Mouse (Mus musculus) C2C12 (cell line): ENCODE data around the gene Cse1l. TPM values are rescaled to one million over a fixed set of nuclear protein-coding genes. Genes with fewer than 3 reads are reported as not detected.

Experiments
- H3K27me3 ChIP-seq: one replicate; pipeline ENCODE4 v1.6.1; 2011; ENCODE audit not compliant: control insufficient read depth, insufficient read depth, insufficient read length
- H3K36me3 ChIP-seq: one replicate; pipeline ENCODE4 v1.6.1; 2011; ENCODE audit not compliant: control insufficient read depth, insufficient read depth
- H3K4me3 ChIP-seq: one replicate; pipeline ENCODE4 v1.5.1; 2011; ENCODE audit warnings: mild to moderate bottlenecking, control low read depth; ENCODE audit not compliant: poor library complexity, insufficient read depth, severe bottlenecking
- H3K79me2 ChIP-seq: one replicate; pipeline ENCODE4 v1.6.1; 2011; ENCODE audit not compliant: control insufficient read depth, insufficient read depth
- H3K79me3 ChIP-seq: one replicate; pipeline ENCODE4 v1.6.1; 2011; ENCODE audit warnings: low read depth, control low read depth
- H3ac ChIP-seq: one replicate; pipeline ENCODE3; 2011; ENCODE audit warnings: low read depth; ENCODE audit not compliant: control insufficient read depth, insufficient read length
- CEBPB ChIP-seq: IDR thresholded peaks from one replicate; pipeline ENCODE4 v1.6.1; 2011; ENCODE audit warnings: low read depth, mild to moderate bottlenecking, control low read depth, moderate library complexity
- CTCF ChIP-seq: IDR thresholded peaks from one replicate; pipeline ENCODE4 v1.5.1; 2011; ENCODE audit not compliant: control insufficient read depth, insufficient read depth, insufficient read length
- FOSL1 ChIP-seq: IDR thresholded peaks from one replicate; pipeline ENCODE4 v1.8.0; 2011; ENCODE audit warnings: mild to moderate bottlenecking, low read length; ENCODE audit not compliant: poor library complexity, insufficient read depth, severe bottlenecking
- MAX ChIP-seq: IDR thresholded peaks from one replicate; pipeline ENCODE4 v1.6.1; 2011; ENCODE audit warnings: mild to moderate bottlenecking, control low read depth
- MYOD1 ChIP-seq: IDR thresholded peaks from one replicate; pipeline ENCODE4 v1.6.1; 2011; ENCODE audit warnings: low read depth; ENCODE audit not compliant: control insufficient read depth, insufficient read length
- MYOG ChIP-seq: IDR thresholded peaks from one replicate; pipeline ENCODE4 v1.6.1; 2011; ENCODE audit not compliant: control insufficient read depth, insufficient read length; ENCODE audit errors: extremely low read depth
- USF1 ChIP-seq: IDR thresholded peaks from one replicate; pipeline ENCODE4 v1.6.1; 2011; ENCODE audit warnings: low read depth, mild to moderate bottlenecking, control low read depth, moderate library complexity
- polyA plus RNA-seq: library from polyadenylated mRNA; unstranded; fragments of >200 nt; fragmentation: generic; extraction: Trizol; gene quantifications from one replicate; pipeline ENCODE4 v1.2.1, GENCODE M21; 2012; ENCODE audit warnings: missing spikeins

Cse1l gene
- polyA plus RNA-seq, 1 experiment, result 41.5 TPM

- TF ChIP-seq CEBPB (no peak), MAX (no peak), FOSL1 (no peak), MYOD1 (no peak)
- no peak overlapping the region for H3K4me3 ChIP-seq
- no peaks in the 10 kb centered on the region for H3K79me2 ChIP-seq
- no peaks in the 10 kb centered on the region for H3K27me3 ChIP-seq
- no peak overlapping the region for H3ac ChIP-seq
- peaks cover 27% of the 10 kb centered on the region for H3K36me3 ChIP-seq
- no peaks in the 10 kb centered on the region for H3K79me3 ChIP-seq
Measured at GRCm38 (mm10) chr2:166892158-166892680, 13.6 kb upstream of the Cse1l start.

- Histone ChIP-seq H3K36me3 (peaks cover 27% of the 10 kb centered on the region), H3ac (no peak overlapping the region), H3K4me3 (no peak overlapping the region), H3K79me3 (no peaks in the 10 kb centered on the region), H3K27me3 (no peaks in the 10 kb centered on the region), H3K79me2 (no peaks in the 10 kb centered on the region)
- TF ChIP-seq MYOG (no peak), FOSL1 (no peak), CEBPB (no peak), CTCF (no peak), MAX (no peak), MYOD1 (no peak), USF1 (no peak)
Measured at GRCm38 (mm10) chr2:166893036-166893435, 12.8 kb upstream of the Cse1l start.

GRCm38 (mm10) chr2:166896368-166896767 is 9.5 kb upstream of the Cse1l start:
- H3K79me3 ChIP-seq, result no peaks in the 10 kb centered on the region
- H3K79me2 ChIP-seq, result no peaks in the 10 kb centered on the region
- H3K36me3 ChIP-seq, result peaks cover 26% of the 10 kb centered on the region
- no peaks in the 10 kb centered on the region for H3K27me3 ChIP-seq
- H3ac ChIP-seq, result no peak overlapping the region
- no peak overlapping the region for H3K4me3 ChIP-seq
- no peak for TF ChIP-seq CTCF
- TF ChIP-seq MYOD1, result no peak
- TF ChIP-seq MYOG, result no peak
- no peak for TF ChIP-seq CEBPB
- TF ChIP-seq USF1, result no peak
- no peak for TF ChIP-seq FOSL1
- no peak for TF ChIP-seq MAX

DNA sequence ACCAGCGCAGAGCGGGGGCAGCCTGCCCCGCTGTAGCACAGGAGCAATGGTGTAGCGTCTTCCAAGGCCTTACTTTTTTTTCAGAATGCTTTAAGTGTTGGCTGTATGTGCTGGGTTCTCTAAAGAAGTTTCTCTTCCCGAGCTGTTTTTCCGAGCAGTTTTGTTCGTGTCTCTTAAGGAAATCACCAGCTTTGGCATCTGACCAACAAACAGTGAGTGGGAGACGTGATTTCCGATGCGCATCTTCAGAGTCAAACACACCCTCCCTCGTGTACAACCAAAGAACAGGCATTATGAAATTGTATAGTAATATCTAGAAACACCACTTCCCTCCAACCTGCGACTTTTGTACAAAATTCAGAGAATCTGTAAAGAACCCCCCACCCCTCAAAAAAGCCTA is 8.9 kb upstream of the Cse1l start:
- no peak overlapping the region for H3K4me3 ChIP-seq
- H3K79me3 ChIP-seq, result no peaks in the 10 kb centered on the region
- H3K36me3 ChIP-seq, result peaks cover 20% of the 10 kb centered on the region
- no peaks in the 10 kb centered on the region for H3K27me3 ChIP-seq
- no peak overlapping the region for H3ac ChIP-seq
- no peaks in the 10 kb centered on the region for H3K79me2 ChIP-seq
- TF ChIP-seq MAX, result no peak
- no peak for TF ChIP-seq FOSL1
- no peak for TF ChIP-seq MYOD1
- no peak for TF ChIP-seq MYOG
- no peak for TF ChIP-seq USF1
- no peak for TF ChIP-seq CTCF
- TF ChIP-seq CEBPB, result no peak

- H3K27me3 ChIP-seq, result no peaks in the 10 kb centered on the region
- no peaks in the 10 kb centered on the region for H3K79me2 ChIP-seq
- H3K79me3 ChIP-seq, result no peaks in the 10 kb centered on the region
- TF ChIP-seq MYOD1, result no peak
- TF ChIP-seq CEBPB, result no peak
- no peak for TF ChIP-seq MYOG
- no peak for TF ChIP-seq USF1
- TF ChIP-seq CTCF, result no peak
- no peak for TF ChIP-seq FOSL1
- no peak overlapping the region for H3K4me3 ChIP-seq
- peaks cover 7% of the 10 kb centered on the region for H3K36me3 ChIP-seq
- no peak overlapping the region for H3ac ChIP-seq
Measured at GRCm38 (mm10) chr2:166899161-166899560, 6.7 kb upstream of the Cse1l start.

DNA sequence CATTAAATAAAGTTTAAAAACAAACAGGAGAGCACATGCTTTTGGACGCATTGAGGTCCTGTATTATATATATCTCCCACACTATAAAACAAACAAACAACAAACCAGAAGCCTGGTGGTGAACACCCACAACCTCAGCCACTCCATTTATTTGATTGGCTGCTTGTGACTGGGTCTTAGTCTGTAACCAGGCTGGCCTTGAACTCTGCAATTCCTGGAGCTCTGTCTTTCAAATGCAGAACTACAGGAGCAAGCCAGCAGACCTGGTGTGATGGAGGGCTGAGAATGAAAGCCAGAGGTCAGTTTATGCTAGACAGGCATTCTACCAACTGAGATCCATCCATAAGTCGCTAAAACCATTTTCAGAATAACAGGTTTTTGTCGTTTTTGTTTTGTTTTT is 6.1 kb upstream of the Cse1l start:
- H3ac ChIP-seq, result no peak overlapping the region
- H3K79me3 ChIP-seq, result no peaks in the 10 kb centered on the region
- no peak overlapping the region for H3K4me3 ChIP-seq
- peaks cover 3% of the 10 kb centered on the region for H3K36me3 ChIP-seq
- H3K27me3 ChIP-seq, result no peaks in the 10 kb centered on the region
- H3K79me2 ChIP-seq, result no peaks in the 10 kb centered on the region
- TF ChIP-seq FOSL1, result no peak
- no peak for TF ChIP-seq CEBPB
- no peak for TF ChIP-seq MYOD1
